Comparison of ENCODE assay signal across 9 mouse cellular contexts in genomic region chr9:60756258-60756657, GRCm38 (mm10). TPM values are rescaled to one million over a fixed set of nuclear protein-coding genes. Genes with fewer than 3 reads are reported as not detected.
DNase-seq lines count a peak whose midpoint lies in the region; ATAC-seq lines count a peak whose summit lies in the region.
"Had no signal": no experiment of that assay in that cellular context is flagged by ENCODE, and none has a peak within 500 bp of the region (broad histone marks: within the 10 kb centered on the region; RNA-seq: fewer than 3 reads in every experiment).

No protein-coding gene starts in this region.

- H3K4me2 ChIP-seq in kidney, embryonic 15.5 days, result no peak overlapping the region
- H3K4me2 ChIP-seq: embryonic facial prominence, embryonic 15.5 days had no signal

- H3K27ac ChIP-seq in kidney, embryonic 15.5 days, result no peak overlapping the region
- H3K27ac ChIP-seq: embryonic facial prominence, embryonic 15.5 days had no signal

- DNase-seq in kidney, adult 11 months, result peak; percentile 45
- DNase-seq in ZHBTc4 (ENCODE audit: low read depth, low spot score), result peak; percentile 75
- peak; percentile 88 for DNase-seq in embryo, embryonic 10 days (ENCODE audit: low spot score)
- peak; percentile 80 to 87 for DNase-seq in heart, postnatal 14 days
- DNase-seq in left cerebral cortex, postnatal 10 days (ENCODE audit: extremely low spot score in 1 of 2, low spot score in 2 of 2), result peak; percentile 29 to 70
- peak; percentile 16 to 47 for DNase-seq in natural killer cell, adult 2 months (ENCODE audit: low spot score in 2 of 2)
- peak; percentile 70 for DNase-seq in urinary bladder, postnatal 25 days (ENCODE audit: low spot score)

- H3K4me3 ChIP-seq in kidney, embryonic 15.5 days (replicated peaks), result no peak overlapping the region
- H3K4me3 ChIP-seq: embryonic facial prominence, embryonic 15.5 days had no signal

- WGBS in kidney, embryonic 15.5 days, result 39% methylated on average over 6 of the region's 6 CpGs

- H3K9ac ChIP-seq in kidney, embryonic 15.5 days, result no peak overlapping the region
- H3K9ac ChIP-seq: embryonic facial prominence, embryonic 15.5 days had no signal

- no peak for ATAC-seq in kidney, embryonic 15.5 days (replicated peaks; ENCODE audit: low FRiP score)

- no peaks in the 10 kb centered on the region; the same call in 1 of the 2 replicates for H3K36me3 ChIP-seq in kidney, embryonic 15.5 days
- H3K36me3 ChIP-seq: embryonic facial prominence, embryonic 15.5 days had no signal

- intact Hi-C loops in heart, postnatal 14 days (cut with DNase I), result loop anchor here (1.0 to 2.0 kb wide), 2 partner anchors 63 to 102 kb away; no protein-coding TSS in a partner anchor
- intact Hi-C loops in left cerebral cortex, postnatal 10 days (cut with DNase I), result loop anchor here (2.0 kb wide), 1 partner anchor 103 kb away; no protein-coding TSS in a partner anchor

- H3K9me3 ChIP-seq in kidney, embryonic 15.5 days (replicated peaks), result no peaks in the 10 kb centered on the region
- H3K9me3 ChIP-seq: embryonic facial prominence, embryonic 15.5 days had no signal

- H3K4me1 ChIP-seq in kidney, embryonic 15.5 days, result peaks cover 30% of the 10 kb centered on the region

- H3K27me3 ChIP-seq in kidney, embryonic 15.5 days, result no peaks in the 10 kb centered on the region
- H3K27me3 ChIP-seq: embryonic facial prominence, embryonic 15.5 days had no signal

RNA-seq across cellular contexts. Expression of gene Uaca, which starts 38.1 kb away (rescaled TPM):
- polyA plus RNA-seq in kidney, embryonic 15.5 days (2015; fragmentation: Nextera tagmentation; extraction: Ambion mirVana), result 33.5 and 36.2 TPM in 2 replicates
- 10 to 100 TPM; 40.9 to 42.7 TPM for total RNA-seq in heart, postnatal 14 days (2021)
- total RNA-seq in left cerebral cortex, postnatal 10 days (2021), result 10 to 100 TPM in 1 of 2 experiments, 1 to 10 TPM in 1; 10.0 to 12.3 TPM

RNA-seq across cellular contexts. Expression of gene Larp6, which starts 43.5 kb away (rescaled TPM):
- 1.6 and 1.7 TPM in 2 replicates for polyA plus RNA-seq in kidney, embryonic 15.5 days (2015; fragmentation: Nextera tagmentation; extraction: Ambion mirVana)
- total RNA-seq in heart, postnatal 14 days (2021), result 1 to 10 TPM in 1 of 2 experiments, under 1 TPM in 1; 1.00 to 1.6 TPM
- 10 to 100 TPM; 32.2 to 34.1 TPM for total RNA-seq in left cerebral cortex, postnatal 10 days (2021)

Comparison
In these comparisons a context has a peak if more than half of its experiments do, and no peak if none do; other contexts are left out.
1. DNase-seq: peak in every context shown above with its lines; median percentile 88 in embryo, embryonic 10 days; 84 in heart, postnatal 14 days; 75 in ZHBTc4; 70 in urinary bladder, postnatal 25 days; 50 in left cerebral cortex, postnatal 10 days; 45 in kidney, adult 11 months; 32 in natural killer cell, adult 2 months.
2. RNA of gene Larp6, which starts 43.5 kb away (total RNA-seq): 32.2 to 34.1 TPM in left cerebral cortex, postnatal 10 days; 1.00 to 1.6 TPM in heart, postnatal 14 days; every median in the first group is over 10 times any median in the second.